Comparison of ENCODE assay signal across 8 mouse cellular contexts in the genomic region with DNA sequence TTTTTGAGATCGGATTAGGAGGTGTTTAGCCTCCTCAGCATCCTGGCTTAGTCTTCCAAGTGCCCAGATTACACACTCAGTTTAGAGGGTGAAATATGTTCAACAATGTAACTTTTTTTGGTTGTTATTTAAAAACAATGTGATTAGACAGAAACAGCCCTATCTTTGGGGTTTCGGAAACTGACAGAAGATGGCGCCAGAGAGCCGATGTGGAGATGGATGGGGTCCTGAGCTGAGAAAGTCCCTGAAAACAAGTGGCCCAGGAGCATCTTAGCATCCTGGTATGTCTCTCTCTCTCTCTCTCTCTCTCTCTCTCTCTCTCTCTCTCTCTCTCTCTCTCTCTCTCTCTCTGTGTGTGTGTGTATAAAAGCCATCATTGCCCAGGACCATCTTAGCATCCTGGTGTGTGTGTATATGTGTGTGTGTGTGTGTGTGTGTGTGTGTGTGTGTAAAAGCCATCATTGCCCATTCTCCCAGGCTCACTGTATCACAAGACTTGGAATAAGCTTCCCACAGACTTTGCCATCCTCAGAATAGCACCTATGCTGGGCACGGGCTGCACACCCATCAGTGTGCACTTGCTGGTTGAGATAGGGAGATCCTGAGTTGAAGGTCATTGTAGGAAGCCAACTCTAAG.
DNase-seq lines count a peak whose midpoint lies in the region; ATAC-seq and TF ChIP-seq lines count a peak whose summit lies in the region.

No protein-coding gene starts in this region.

- no peak overlapping the region for H3K9ac ChIP-seq in liver, embryonic 12.5 days
- H3K9ac ChIP-seq in hindbrain, embryonic 15.5 days = no peak overlapping the region
- H3K9ac ChIP-seq in limb, embryonic 14.5 days (ENCODE audit: low read depth, low read length, severe bottlenecking) = no peak overlapping the region
- no peak overlapping the region for H3K9ac ChIP-seq in neural tube, embryonic 11.5 days (ENCODE audit: low read length)

- ATAC-seq in liver, embryonic 12.5 days = no peak
- peak; percentile 70; the same call in 1 of the 2 replicates for ATAC-seq in hindbrain, embryonic 15.5 days (ENCODE audit: low FRiP score, low read depth)
- ATAC-seq in limb, embryonic 14.5 days (ENCODE audit: low FRiP score, low read depth) = peak; percentile 55; the same call in 1 of the 2 replicates
- ATAC-seq in neural tube, embryonic 11.5 days (ENCODE audit: insufficient read depth, low FRiP score, low TSS enrichment) = no peak

- H3K9me3 ChIP-seq in liver, embryonic 12.5 days (replicated peaks) = no peaks in the 10 kb centered on the region
- no peaks in the 10 kb centered on the region for H3K9me3 ChIP-seq in embryonic facial prominence, embryonic 10.5 days
- H3K9me3 ChIP-seq in hindbrain, embryonic 15.5 days = no peaks in the 10 kb centered on the region
- H3K9me3 ChIP-seq in limb, embryonic 14.5 days (ENCODE audit: control insufficient read depth, low read length) = no peaks in the 10 kb centered on the region
- H3K9me3 ChIP-seq in neural tube, embryonic 11.5 days (ENCODE audit: control insufficient read depth, low read length) = no peaks in the 10 kb centered on the region

- H3K36me3 ChIP-seq in liver, embryonic 12.5 days = no peaks in the 10 kb centered on the region
- no peaks in the 10 kb centered on the region for H3K36me3 ChIP-seq in embryonic facial prominence, embryonic 10.5 days (replicated peaks)
- no peaks in the 10 kb centered on the region for H3K36me3 ChIP-seq in hindbrain, embryonic 15.5 days
- no peaks in the 10 kb centered on the region for H3K36me3 ChIP-seq in limb, embryonic 14.5 days (ENCODE audit: control insufficient read depth, insufficient read depth, low read length)
- H3K36me3 ChIP-seq in neural tube, embryonic 11.5 days (ENCODE audit: control insufficient read depth, insufficient read depth, low read length) = no peaks in the 10 kb centered on the region

- 17% methylated on average over 5 of the region's 5 CpGs for WGBS in liver, embryonic 12.5 days (ENCODE audit: insufficient replicate concordance)
- WGBS in embryonic facial prominence, embryonic 10.5 days = 23% methylated on average over 5 of the region's 5 CpGs
- 23% methylated on average over 5 of the region's 5 CpGs for WGBS in hindbrain, embryonic 15.5 days
- 25% methylated on average over 5 of the region's 5 CpGs for WGBS in limb, embryonic 14.5 days
- 24% methylated on average over 5 of the region's 5 CpGs for WGBS in neural tube, embryonic 11.5 days

- DNase-seq in liver = peak; percentile 59
- DNase-seq in adrenal gland, adult 2 months = peak; percentile 45
- peak; percentile 79 for DNase-seq in embryonic facial prominence, embryonic 10.5 days (ENCODE audit: low spot score)
- DNase-seq in limb, embryonic 14.5 days (ENCODE audit: low spot score) = peak; percentile 74
- peak; percentile 79 for DNase-seq in neural tube, embryonic 11.5 days (ENCODE audit: low spot score)
- DNase-seq in urinary bladder, postnatal 36 days (ENCODE audit: low spot score in 2 of 2) = peak; percentile 43 to 44

- no peak overlapping the region for H3K4me2 ChIP-seq in liver, embryonic 12.5 days
- no peak overlapping the region for H3K4me2 ChIP-seq in hindbrain, embryonic 15.5 days
- no peak overlapping the region for H3K4me2 ChIP-seq in limb, embryonic 14.5 days (replicated peaks; ENCODE audit: low read depth, low read length, severe bottlenecking)
- H3K4me2 ChIP-seq in neural tube, embryonic 11.5 days (ENCODE audit: low read depth) = no peak overlapping the region

- no peak for TF ChIP-seq POLR2A in limb, embryonic 14.5 days (IDR thresholded peaks at IDR 0.05; ENCODE audit: borderline replicate concordance, extremely low read depth, insufficient read depth, insufficient read length)

- H3K4me3 ChIP-seq in liver, embryonic 12.5 days = no peak overlapping the region
- H3K4me3 ChIP-seq in embryonic facial prominence, embryonic 10.5 days = no peak overlapping the region
- H3K4me3 ChIP-seq in hindbrain, embryonic 15.5 days = no peak overlapping the region
- H3K4me3 ChIP-seq in limb, embryonic 14.5 days (replicated peaks; ENCODE audit: low read length) = no peak overlapping the region
- no peak overlapping the region for H3K4me3 ChIP-seq in neural tube, embryonic 11.5 days (ENCODE audit: low read depth, low read length)

- no peaks in the 10 kb centered on the region; the same call in 1 of the 2 replicates for H3K27me3 ChIP-seq in liver, embryonic 12.5 days (replicated peaks)
- H3K27me3 ChIP-seq in embryonic facial prominence, embryonic 10.5 days (replicated peaks; ENCODE audit: low read depth, poor library complexity, severe bottlenecking) = peaks cover 4% of the 10 kb centered on the region; the same call in 1 of the 2 replicates
- H3K27me3 ChIP-seq in hindbrain, embryonic 15.5 days = 0 out of 2 replicates have a peak, but pooled peaks cover 6% of the 10 kb centered on the region
- no peaks in the 10 kb centered on the region for H3K27me3 ChIP-seq in limb, embryonic 14.5 days (ENCODE audit: control insufficient read depth, insufficient read depth, low read length)
- H3K27me3 ChIP-seq in neural tube, embryonic 11.5 days (ENCODE audit: control insufficient read depth, insufficient read depth, low read length) = no peaks in the 10 kb centered on the region

- no peaks in the 10 kb centered on the region for H3K4me1 ChIP-seq in liver, embryonic 12.5 days
- H3K4me1 ChIP-seq in embryonic facial prominence, embryonic 10.5 days = peaks cover 6% of the 10 kb centered on the region
- H3K4me1 ChIP-seq in hindbrain, embryonic 15.5 days (replicated peaks) = peaks cover 9% of the 10 kb centered on the region; the same call in 1 of the 2 replicates
- peaks cover 3% of the 10 kb centered on the region; the same call in 1 of the 2 replicates for H3K4me1 ChIP-seq in limb, embryonic 14.5 days (ENCODE audit: control insufficient read depth, insufficient read depth, low read length)
- H3K4me1 ChIP-seq in neural tube, embryonic 11.5 days (ENCODE audit: control insufficient read depth, insufficient read depth, low read length) = no peaks in the 10 kb centered on the region

- H3K27ac ChIP-seq in liver, embryonic 12.5 days = no peak overlapping the region
- no peak overlapping the region for H3K27ac ChIP-seq in embryonic facial prominence, embryonic 10.5 days (replicated peaks)
- no peak overlapping the region for H3K27ac ChIP-seq in hindbrain, embryonic 15.5 days (replicated peaks)
- H3K27ac ChIP-seq in limb, embryonic 14.5 days (replicated peaks; ENCODE audit: low read depth, low read length) = no peak overlapping the region
- no peak overlapping the region for H3K27ac ChIP-seq in neural tube, embryonic 11.5 days (ENCODE audit: low read depth, low read length)

Comparison
In these comparisons a context has a peak if more than half of its experiments do, and no peak if none do; other contexts are left out.
1. ATAC-seq: peak in hindbrain, embryonic 15.5 days (single experiment) and limb, embryonic 14.5 days (single experiment); none in liver, embryonic 12.5 days (single experiment) and neural tube, embryonic 11.5 days (single experiment).
2. Peak in every context shown above with its lines, with median percentiles within 50 percentile points of each other: DNase-seq.